Comparison of ENCODE assay signal across 9 mouse cellular contexts in genomic region chr11:117335146-117335545, GRCm38 (mm10).
DNase-seq lines count a peak whose midpoint lies in the region; ATAC-seq and TF ChIP-seq lines count a peak whose summit lies in the region.
"Had no signal": no experiment of that assay in that cellular context is flagged by ENCODE, and none has a peak within 500 bp of the region (broad histone marks: within the 10 kb centered on the region; RNA-seq: fewer than 3 reads in every experiment).

No protein-coding gene starts in this region.

- no peak for DNase-seq in heart, embryonic 10.5 days (ENCODE audit: low spot score)
- DNase-seq in heart, adult 8-10 months (ENCODE audit: low spot score) = no peak
- peak; percentile 53 for DNase-seq in thymus, postnatal 14 days
- DNase-seq in thymus, adult 18-20 months = no peak
- DNase-seq in liver, embryonic 14.5 days (ENCODE audit: low read depth in 3 of 3, low spot score in 3 of 3) = no peak
- no peak for DNase-seq in layer of hippocampus, postnatal 14 days (ENCODE audit: low spot score in 2 of 2)
- no peak for DNase-seq in cerebellum, adult 9-11 months
- DNase-seq in spleen, postnatal 4 days (ENCODE audit: low spot score in 2 of 2) = no peak
- DNase-seq: adrenal gland, postnatal 36 days had no signal

- TF ChIP-seq EP300 in liver, embryonic 14.5 days (IDR thresholded peaks at IDR 0.05; ENCODE audit: low read depth) = no peak

- peaks cover 100% of the 10 kb centered on the region for H3K4me1 ChIP-seq in heart, embryonic 10.5 days
- H3K4me1 ChIP-seq in liver, embryonic 14.5 days (replicated peaks; ENCODE audit: control insufficient read depth in 2 of 2, insufficient read depth in 2 of 2, low read length in 1 of 2) = peaks cover 49 to 76% of the 10 kb centered on the region in 2 experiments

- no peak for ATAC-seq in liver, embryonic 14.5 days (ENCODE audit: insufficient read depth)

- peak overlapping the region; percentile 96 for H3K27ac ChIP-seq in heart, embryonic 10.5 days
- H3K27ac ChIP-seq in liver, embryonic 14.5 days = no peak overlapping the region

- no peak overlapping the region for H3K9ac ChIP-seq in liver, embryonic 14.5 days (replicated peaks)

- H3K36me3 ChIP-seq in heart, embryonic 10.5 days = peaks cover 10% of the 10 kb centered on the region; the same call in 1 of the 2 replicates
- no peaks in the 10 kb centered on the region for H3K36me3 ChIP-seq in liver, embryonic 14.5 days (replicated peaks; ENCODE audit: control insufficient read depth, insufficient read depth, low read depth)

- peak overlapping the region; percentile 58 for H3K4me2 ChIP-seq in liver, embryonic 14.5 days (ENCODE audit: low read depth)

- no peak for TF ChIP-seq CTCF in liver, embryonic 14.5 days (IDR thresholded peaks at IDR 0.05; ENCODE audit: low read depth)

- H3K4me3 ChIP-seq in heart, embryonic 10.5 days = peak overlapping the region; percentile 78; the same call in 1 of the 2 replicates
- H3K4me3 ChIP-seq in liver, embryonic 14.5 days (ENCODE audit: insufficient read depth in 1 of 2, low read depth in 2 of 2, low read length in 2 of 2) = no peak overlapping the region

- H3K27me3 ChIP-seq in heart, embryonic 10.5 days (ENCODE audit: insufficient read depth, poor library complexity, severe bottlenecking) = no peaks in the 10 kb centered on the region
- H3K27me3 ChIP-seq in liver, embryonic 14.5 days (ENCODE audit: control insufficient read depth, insufficient read depth, low read length) = no peaks in the 10 kb centered on the region

- H3K9me3 ChIP-seq in heart, embryonic 10.5 days = no peaks in the 10 kb centered on the region
- H3K9me3 ChIP-seq in liver, embryonic 14.5 days (ENCODE audit: control insufficient read depth, low read length) = no peaks in the 10 kb centered on the region

- 81% methylated on average over 2 of the region's 2 CpGs for WGBS in heart, embryonic 10.5 days
- 31% methylated on average over 2 of the region's 2 CpGs for WGBS in liver, embryonic 14.5 days (ENCODE audit: insufficient replicate concordance)
